Mouse (Mus musculus) adrenal gland, adult 8-10 months (tissue): ENCODE results near the gene Ncdn. TPM values are rescaled to one million over a fixed set of nuclear protein-coding genes. Genes with fewer than 3 reads are reported as not detected.
A peak's percentile ranks its signal among the peaks of the same experiment; 100 is the strongest.

Experiments used
- DNase-seq: peaks from one replicate; pipeline ENCODE4 v3.0.0; 2022
- total RNA-seq, 4 experiments: library from RNA; stranded (reverse); gene quantifications; 2 replicates each; pipeline ENCODE4 v1.2.4; 2022

Ncdn gene
- total RNA-seq = 10 to 100 TPM; 34.5 to 45.6 (median 42.7) TPM

GRCm38 (mm10) chr4:126753268-126754230 lies at the start of gene Ncdn, which contains the start of gene AU040320:
TSS of gene Ncdn (minus strand) at chr4:126753438.
TSS of gene AU040320 (plus strand) at chr4:126753544.
- DNase-seq = peak; percentile 95

- DNase-seq = no peak
Measured at GRCm38 (mm10) chr4:126802174-126802573, 48.9 kb upstream of the Ncdn start.

GRCm38 (mm10) chr4:126792341-126793102 lies 39.3 kb upstream of the Ncdn start:
- no peak for DNase-seq

GRCm38 (mm10) chr4:126782996-126783395 lies 29.8 kb upstream of the Ncdn start:
- DNase-seq = no peak

GRCm38 (mm10) chr4:126782512-126782911 lies 29.3 kb upstream of the Ncdn start:
- no peak for DNase-seq

GRCm38 (mm10) chr4:126781871-126782270 lies 28.6 kb upstream of the Ncdn start:
- DNase-seq = no peak

GRCm38 (mm10) chr4:126779826-126780775 lies 26.9 kb upstream of the Ncdn start:
- no peak for DNase-seq

- no peak for DNase-seq
Measured at GRCm38 (mm10) chr4:126779148-126779581, 25.9 kb upstream of the Ncdn start.

- no peak for DNase-seq
Measured at GRCm38 (mm10) chr4:126775182-126775581, 21.9 kb upstream of the Ncdn start.

- DNase-seq = no peak
Measured at GRCm38 (mm10) chr4:126773871-126774270, 20.6 kb upstream of the Ncdn start.

- no peak for DNase-seq
Measured at GRCm38 (mm10) chr4:126770831-126771230, 17.6 kb upstream of the Ncdn start.

- DNase-seq = no peak
Measured at GRCm38 (mm10) chr4:126769800-126770563, 16.7 kb upstream of the Ncdn start.

- no peak for DNase-seq
Measured at GRCm38 (mm10) chr4:126763483-126763882, 10.2 kb upstream of the Ncdn start.

GRCm38 (mm10) chr4:126762586-126763359 lies 9.5 kb upstream of the Ncdn start:
- no peak for DNase-seq

GRCm38 (mm10) chr4:126759435-126759834 lies 6.2 kb upstream of the Ncdn start:
- no peak for DNase-seq

GRCm38 (mm10) chr4:126758299-126758698 lies 5.1 kb upstream of the Ncdn start:
- no peak for DNase-seq

- no peak for DNase-seq
Measured at GRCm38 (mm10) chr4:126756766-126757165, 3.5 kb upstream of the Ncdn start.

- DNase-seq = no peak
Measured at GRCm38 (mm10) chr4:126754736-126755374, 1.6 kb upstream of the Ncdn start.

GRCm38 (mm10) chr4:126754231-126754611 lies 983 bp upstream of the Ncdn start:
- no peak for DNase-seq

- DNase-seq = no peak
Measured at GRCm38 (mm10) chr4:126752608-126753141, 563 bp downstream of the Ncdn start.
